Mouse (Mus musculus): ENCODE data around the gene Cerk.

GRCm38 (mm10) chr15:86113342-86113710 is 72.6 kb downstream of the Cerk start:
- TF ChIP-seq CTCF (IDR thresholded peaks at IDR 0.05; ENCODE audit: insufficient read depth, low read length): no peak
- no peak for TF ChIP-seq POLR2A (IDR thresholded peaks at IDR 0.05; ENCODE audit: borderline replicate concordance, extremely low read depth, low read depth, low read length)

Measured in lung, adult 2 months (tissue).